8 mouse cellular contexts compared by ENCODE assay signal in the genomic region with DNA sequence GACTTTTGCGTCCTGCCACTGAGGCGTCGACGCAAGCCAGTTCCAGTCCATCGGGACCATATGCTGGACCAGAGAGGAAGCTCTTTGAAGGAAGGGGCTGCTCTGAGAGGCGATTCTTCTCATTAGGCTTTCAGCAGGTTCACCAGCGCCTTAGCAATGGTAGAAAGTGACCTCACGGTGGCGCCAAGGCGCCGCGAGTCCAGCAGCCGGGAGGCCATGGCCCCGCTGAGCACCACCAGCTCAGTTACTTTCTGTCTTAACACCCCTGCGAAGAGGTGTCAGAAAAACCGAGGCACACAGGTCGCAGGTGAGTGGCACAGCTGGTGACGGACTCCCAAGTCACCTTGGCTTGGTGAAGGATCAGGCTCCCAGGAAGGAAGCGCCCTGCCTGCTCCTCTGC. TPM values are rescaled to one million over a fixed set of nuclear protein-coding genes. Genes with fewer than 3 reads are reported as not detected.
DNase-seq lines count a peak whose midpoint lies in the region; ATAC-seq and TF ChIP-seq lines count a peak whose summit lies in the region.

No protein-coding gene starts in this region.

- H3K79me2 ChIP-seq in MEL (ENCODE audit: control insufficient read depth, insufficient read depth, low read length, poor library complexity): no peaks in the 10 kb centered on the region

- no peaks in the 10 kb centered on the region for H3K27me3 ChIP-seq in MEL (ENCODE audit: control insufficient read depth in 1 of 2, insufficient read depth in 2 of 2, low read length in 2 of 2)
- no peaks in the 10 kb centered on the region for H3K27me3 ChIP-seq in forebrain, embryonic 16.5 days (replicated peaks; ENCODE audit: control insufficient read depth, insufficient read depth, low read length)

- WGBS in forebrain, embryonic 16.5 days: 12% methylated on average over 19 of the region's 19 CpGs

- no peak overlapping the region for H3K4me3 ChIP-seq in MEL (ENCODE audit: control insufficient read depth in 1 of 2, insufficient read depth in 1 of 2, low read depth in 2 of 2, low read length in 2 of 2)
- H3K4me3 ChIP-seq in forebrain, embryonic 16.5 days (replicated peaks; ENCODE audit: low read length): no peak overlapping the region
- H3K4me3 ChIP-seq in layer of hippocampus, adult 2 months: no peak overlapping the region; the same call in 1 of the 2 replicates

- peak; percentile 72 to 88 (median 80) for TF ChIP-seq CTCF in MEL (IDR thresholded peaks at IDR 0.05 in 2 of 3, conservative IDR thresholded peaks at IDR 0.05 in 1 of 3; ENCODE audit: control insufficient read depth in 1 of 3, insufficient read depth in 1 of 3, low read depth in 2 of 3, low read length in 3 of 3, poor library complexity in 1 of 3, severe bottlenecking in 1 of 3)
- TF ChIP-seq CTCF in layer of hippocampus, adult 2 months (conservative IDR thresholded peaks at IDR 0.05): peak; percentile 93

- no peaks in the 10 kb centered on the region for H3K9me3 ChIP-seq in MEL (replicated peaks; ENCODE audit: insufficient read depth, low read length)
- no peaks in the 10 kb centered on the region for H3K9me3 ChIP-seq in forebrain, embryonic 16.5 days (ENCODE audit: control insufficient read depth, low read length)

- TF ChIP-seq RAD21 in MEL (IDR thresholded peaks at IDR 0.05; ENCODE audit: low read depth, low read length): peak; percentile 93

- H3K4me2 ChIP-seq in forebrain, embryonic 16.5 days (ENCODE audit: low read length): no peak overlapping the region

- ATAC-seq in forebrain, embryonic 16.5 days: peak; percentile 76

- no peak for TF ChIP-seq EP300 in MEL (IDR thresholded peaks at IDR 0.05; ENCODE audit: low read depth in 1 of 2, low read length in 2 of 2)

- no peaks in the 10 kb centered on the region for H3K4me1 ChIP-seq in MEL (ENCODE audit: control insufficient read depth in 1 of 2, insufficient read depth in 2 of 2, low read length in 2 of 2)
- no peaks in the 10 kb centered on the region for H3K4me1 ChIP-seq in forebrain, embryonic 16.5 days (replicated peaks; ENCODE audit: control insufficient read depth, insufficient read depth, low read length)

- DNase-seq in MEL (ENCODE audit: low read depth, low spot score): peak; percentile 79
- DNase-seq in c-Kit-positive CD71-positive TER-119-negative erythroid progenitor cells, embryonic 14.5 days (ENCODE audit: low read depth): peak; percentile 63
- DNase-seq in heart, postnatal 4 days: peak; percentile 85
- DNase-seq in layer of hippocampus, adult 2 months (ENCODE audit: low spot score in 2 of 2): peak; percentile 31 to 71
- peak; percentile 81 for DNase-seq in lung, postnatal 14 days
- peak; percentile 62 for DNase-seq in retina, postnatal 7 days (ENCODE audit: low read depth, low spot score)
- peak; percentile 23 for DNase-seq in urinary bladder, postnatal 10 days (ENCODE audit: low spot score)

- H3K36me3 ChIP-seq in MEL (ENCODE audit: control insufficient read depth in 1 of 2, insufficient read depth in 2 of 2, low read length in 2 of 2): peaks cover 0 to 5% of the 10 kb centered on the region in 2 experiments; a peak in 2 of 4 replicates
- no peaks in the 10 kb centered on the region for H3K36me3 ChIP-seq in forebrain, embryonic 16.5 days (ENCODE audit: control insufficient read depth, insufficient read depth)

- H3K9ac ChIP-seq in MEL (ENCODE audit: control insufficient read depth, low read depth, low read length, poor library complexity, severe bottlenecking): no peak overlapping the region
- no peak overlapping the region for H3K9ac ChIP-seq in forebrain, embryonic 16.5 days (replicated peaks; ENCODE audit: low read depth, low read length)

- no peak overlapping the region for H3K27ac ChIP-seq in MEL (ENCODE audit: control insufficient read depth, low read depth, low read length)
- no peak overlapping the region for H3K27ac ChIP-seq in forebrain, embryonic 16.5 days (ENCODE audit: low read length)
- H3K27ac ChIP-seq in layer of hippocampus, adult 2 months: no peak overlapping the region

- TF ChIP-seq POLR2A in MEL (IDR thresholded peaks at IDR 0.05; ENCODE audit: control insufficient read depth in 1 of 2, insufficient read depth in 1 of 2, low read depth in 1 of 2, low read length in 2 of 2, poor library complexity in 1 of 2): no peak; a peak in 1 of 4 replicates

TF ChIP-seq in MEL, 35 proteins besides CTCF, POLR2A, EP300 and RAD21:
- TF ChIP-seq SIN3A (IDR thresholded peaks at IDR 0.05; ENCODE audit: low read length) (0 out of 2 replicates have a peak, but pooled peaks have one; percentile 40), NELFE (IDR thresholded peaks at IDR 0.05; ENCODE audit: low read depth, low read length) (no peak), RCOR1 (IDR thresholded peaks at IDR 0.05; ENCODE audit: low read depth, low read length) (no peak), MXI1 (IDR thresholded peaks at IDR 0.05; ENCODE audit: low read depth, low read length) (0 out of 2 replicates have a peak, but pooled peaks have one; percentile 19), ZC3H11A (IDR thresholded peaks at IDR 0.05; ENCODE audit: low read depth, low read length) (peak; percentile 93), SMC3 (IDR thresholded peaks at IDR 0.05; ENCODE audit: low read depth, low read length) (peak; percentile 91), MYC (IDR thresholded peaks at IDR 0.05; ENCODE audit: low read depth, low read length) (no peak), BHLHE40 (IDR thresholded peaks at IDR 0.05; ENCODE audit: borderline replicate concordance, low read depth, low read length) (0 out of 2 replicates have a peak, but pooled peaks have one; percentile 26), TCF12 (IDR thresholded peaks at IDR 0.05; ENCODE audit: low read depth, low read length) (no peak)

RNA-seq across cellular contexts. Expression of a gene that starts 13.6 kb away (rescaled TPM):
- total RNA-seq in MEL (2012; rRNA removed): 34.9 and 35.8 TPM in 2 replicates
- 10 to 100 TPM in 1 of 2 experiments, not detected in 1; 56.5 TPM for polyA plus RNA-seq in MEL (2012; ENCODE audit: insufficient read depth in 1 of 2, insufficient read length in 2 of 2, low read depth in 1 of 2, low replicate concordance in 2 of 2, missing spikeins in 1 of 2)
- 16.5 and 22.7 TPM in 2 replicates for polyA plus RNA-seq in forebrain, embryonic 16.5 days (2015; fragmentation: Nextera tagmentation; extraction: Ambion mirVana)
- total RNA-seq in heart, postnatal 4 days (2021): 10 to 100 TPM; 29.0 to 32.1 TPM
- 1 to 10 TPM; 1.0 to 1.3 TPM for total RNA-seq in layer of hippocampus, adult 2 months (2021)

Comparison
In these comparisons a context has a peak if more than half of its experiments do, and no peak if none do; other contexts are left out.
1. DNase-seq: peak in every context shown above with its lines; median percentile 85 in heart, postnatal 4 days; 81 in lung, postnatal 14 days; 79 in MEL; 63 in c-Kit-positive CD71-positive TER-119-negative erythroid progenitor cells, embryonic 14.5 days; 62 in retina, postnatal 7 days; 51 in layer of hippocampus, adult 2 months; 23 in urinary bladder, postnatal 10 days.
2. RNA of a gene that starts 13.6 kb away (total RNA-seq): 34.9 to 35.8 TPM in MEL and 29.0 to 32.1 TPM in heart, postnatal 4 days; 1.0 to 1.3 TPM in layer of hippocampus, adult 2 months; every median in the first group is over 10 times any median in the second.